Mouse (Mus musculus) adrenal gland (tissue): ENCODE data around the gene Gm11146.

Experiments
- intact Hi-C: fragments of 180-260 bp; cut with DNase I; formaldehyde crosslinking; loops from one replicate; pipeline ENCODE4 v1.15.1; 2025
- microRNA-seq, 2 experiments: library from miRNA; unstranded; fragments of <30 nt; microRNA quantifications; one replicate each; pipeline ENCODE4; 2019

The Gm11146 gene

DNA sequence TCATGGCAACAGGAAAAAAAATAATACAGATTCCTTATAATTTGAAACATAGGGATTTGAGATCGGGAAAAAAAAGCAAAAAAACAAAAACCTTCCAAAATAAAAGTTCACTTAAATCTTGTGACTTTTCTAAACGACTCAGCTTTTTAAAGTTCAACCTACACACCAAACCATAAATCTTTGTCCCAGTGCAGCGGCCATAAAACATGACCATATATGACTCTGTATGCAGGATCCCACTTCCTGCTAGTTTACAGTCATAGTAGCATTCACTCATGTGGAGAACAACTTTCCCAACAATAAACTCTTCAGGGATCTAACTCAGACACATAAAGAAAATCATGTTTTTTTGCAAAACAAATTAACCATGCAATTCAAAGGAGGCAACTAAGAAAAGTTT, 39.0 kb downstream of the Gm11146 start:
- intact Hi-C loops: no loop called here

DNA sequence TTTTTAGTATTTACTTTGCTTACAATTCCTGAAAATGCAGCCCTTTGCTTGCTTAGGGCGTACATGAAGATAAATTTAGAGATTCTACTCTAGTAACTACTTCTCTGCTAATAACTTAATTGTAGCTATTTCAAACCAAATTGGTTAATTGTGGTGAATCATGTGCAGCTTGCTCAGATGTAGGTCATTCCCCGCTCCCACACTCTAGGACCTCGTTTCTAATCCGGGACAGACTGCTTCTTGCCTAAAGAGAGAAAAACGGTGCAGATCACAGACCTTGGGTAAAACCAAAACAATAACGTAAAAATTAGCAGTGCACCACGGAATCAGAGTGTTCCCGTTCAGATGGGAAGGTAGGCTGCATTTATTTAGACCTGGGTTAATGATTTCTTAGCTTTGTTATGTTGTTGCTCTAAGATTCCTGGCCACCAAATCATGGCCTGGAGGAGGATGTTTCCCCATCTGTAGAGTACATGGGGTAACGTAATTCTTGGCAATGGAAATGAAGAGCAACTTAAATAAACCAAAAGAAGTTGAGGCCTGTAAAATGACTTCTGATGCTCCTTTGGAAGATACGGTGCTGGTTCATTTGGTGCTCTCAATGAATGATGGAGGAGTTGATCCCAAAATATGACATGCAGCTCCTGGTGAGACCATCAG, 45.3 kb downstream of the Gm11146 start:
- intact Hi-C loops: no loop called here

DNA sequence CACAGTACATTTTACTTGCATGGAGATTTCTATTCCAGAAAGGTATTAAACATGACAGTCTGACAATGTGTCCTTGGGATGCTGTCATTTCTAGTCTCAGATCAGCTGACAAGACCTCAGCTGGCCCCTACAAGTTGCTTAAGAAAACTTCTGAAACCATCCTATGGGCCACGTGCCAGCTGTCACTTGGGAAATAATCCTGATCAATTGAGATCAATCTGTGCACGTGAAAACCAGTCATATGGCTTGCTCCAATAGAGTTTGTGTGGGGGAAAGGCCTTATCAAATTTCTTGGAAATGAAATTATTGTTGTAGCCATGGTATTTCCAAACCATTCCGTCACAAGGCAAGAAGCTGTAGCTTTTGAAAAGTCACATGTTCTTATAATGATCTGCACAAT, 50.8 kb downstream of the Gm11146 start:
- intact Hi-C loops: no loop called here

Small RNA genes within 50 kb of the gene (microRNA-seq; reads per million reads assigned to microRNA genes)
- 417 to 491 reads per million in 2 experiments for gene Mir125b-2
- 22,378 to 38,291 reads per million in 2 experiments for gene Mir99a
- gene Mirlet7c-1: 719 to 804 reads per million in 2 experiments
